Mouse (Mus musculus) thymus, postnatal 25 days (tissue): Measurements from ENCODE around the gene Sept4.

Experiments used
- DNase-seq: peaks from one replicate; pipeline ENCODE4 v3.0.0; 2022

Sept4 gene

GRCm38 (mm10) chr11:87568255-87568953, at the start of gene Sept4:
Gene Sept4 (plus strand): TSS chr11:87568903.
- DNase-seq: no peak

- peak; percentile 45 for DNase-seq
These were observed 49.4 kb upstream of the Sept4 start for GRCm38 (mm10) chr11:87519260-87519659.

- no peak for DNase-seq
These were observed 45.2 kb upstream of the Sept4 start for GRCm38 (mm10) chr11:87523466-87523865.

- no peak for DNase-seq
These were observed 44.7 kb upstream of the Sept4 start for GRCm38 (mm10) chr11:87523967-87524366.

GRCm38 (mm10) chr11:87524780-87525179, 43.9 kb upstream of the Sept4 start:
- no peak for DNase-seq

- no peak for DNase-seq
These were observed 41.3 kb upstream of the Sept4 start for GRCm38 (mm10) chr11:87527364-87527763.

GRCm38 (mm10) chr11:87527990-87528389, 40.7 kb upstream of the Sept4 start:
- DNase-seq: no peak

- DNase-seq: no peak
These were observed 37.0 kb upstream of the Sept4 start for GRCm38 (mm10) chr11:87531695-87532094.

- DNase-seq: no peak
These were observed 26.4 kb upstream of the Sept4 start for GRCm38 (mm10) chr11:87542285-87542684.

- no peak for DNase-seq
These were observed 25.8 kb upstream of the Sept4 start for GRCm38 (mm10) chr11:87542906-87543305.

- DNase-seq: no peak
These were observed 15.4 kb upstream of the Sept4 start for GRCm38 (mm10) chr11:87553342-87553741.

- no peak for DNase-seq
These were observed 14.3 kb upstream of the Sept4 start for GRCm38 (mm10) chr11:87554386-87554785.

GRCm38 (mm10) chr11:87555106-87555703, 13.5 kb upstream of the Sept4 start:
- DNase-seq: no peak

GRCm38 (mm10) chr11:87561208-87561607, 7.5 kb upstream of the Sept4 start:
- no peak for DNase-seq

GRCm38 (mm10) chr11:87566501-87566900, 2.2 kb upstream of the Sept4 start, which contains the start of gene Gm11492:
Gene Gm11492 (plus strand): TSS chr11:87566653.
- DNase-seq: no peak

- no peak for DNase-seq
These were observed 2.0 kb downstream of the Sept4 start for GRCm38 (mm10) chr11:87570743-87571142.

- no peak for DNase-seq
These were observed 2.8 kb downstream of the Sept4 start for GRCm38 (mm10) chr11:87571361-87571950.

GRCm38 (mm10) chr11:87573751-87574150, 5.0 kb downstream of the Sept4 start:
- DNase-seq: no peak

- no peak for DNase-seq
These were observed 5.9 kb downstream of the Sept4 start for GRCm38 (mm10) chr11:87574520-87575180.

- no peak for DNase-seq
These were observed 9.0 kb downstream of the Sept4 start for GRCm38 (mm10) chr11:87577601-87578248.

GRCm38 (mm10) chr11:87578249-87578962, 9.7 kb downstream of the Sept4 start:
- DNase-seq: peak; percentile 66

GRCm38 (mm10) chr11:87578963-87579601, 10.4 kb downstream of the Sept4 start:
- peak; percentile 20 for DNase-seq
